ENCODE assay signal across 19 mouse cellular contexts in the genomic region with DNA sequence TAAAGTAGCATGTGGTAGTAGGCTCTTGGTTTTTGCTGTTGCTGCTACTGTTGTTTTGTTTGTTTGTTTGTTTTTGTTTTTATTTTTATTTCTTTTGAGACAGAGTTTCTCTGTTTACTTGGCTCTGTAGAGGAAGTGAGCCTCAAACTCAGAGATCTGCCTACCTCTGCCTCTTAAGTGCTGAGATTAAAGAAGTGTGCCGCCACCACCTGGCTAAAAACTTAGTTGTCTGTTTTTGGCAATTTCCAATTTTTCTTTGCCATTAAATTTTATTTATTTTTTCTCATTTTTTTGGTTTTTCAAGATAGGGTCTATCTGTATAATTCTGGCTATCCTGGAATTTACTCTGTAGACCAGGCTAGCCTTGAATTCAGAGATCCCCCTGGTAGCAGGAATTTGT. TPM values are rescaled to one million over a fixed set of nuclear protein-coding genes. Genes with fewer than 3 reads are reported as not detected.
DNase-seq lines count a peak whose midpoint lies in the region; ATAC-seq and TF ChIP-seq lines count a peak whose summit lies in the region.
"Had no signal": no experiment of that assay in that cellular context is flagged by ENCODE, and none has a peak within 500 bp of the region (broad histone marks: within the 10 kb centered on the region; RNA-seq: fewer than 3 reads in every experiment).

No protein-coding gene starts in this region.

- no peak overlapping the region for H3K27ac ChIP-seq in heart, adult 2 months
- no peak overlapping the region for H3K27ac ChIP-seq in lung, embryonic 14.5 days (ENCODE audit: low read depth)
- H3K27ac ChIP-seq in stomach, postnatal 0 days (replicated peaks), result no peak overlapping the region
- no peak overlapping the region for H3K27ac ChIP-seq in neural tube, embryonic 15.5 days (replicated peaks)
- H3K27ac ChIP-seq: embryonic facial prominence, embryonic 10.5 days; forebrain, embryonic 15.5 days; limb, embryonic 12.5 days; liver, embryonic 12.5 days; midbrain, embryonic 13.5 days had no signal

- no peaks in the 10 kb centered on the region for H3K79me2 ChIP-seq in heart, adult 2 months (replicated peaks; ENCODE audit: control insufficient read depth, insufficient read depth, low read length)

- WGBS in heart, adult 2 months, result 80% methylated on average over 1 of the region's 1 CpGs
- WGBS in lung, embryonic 14.5 days, result 88% methylated on average over 1 of the region's 1 CpGs
- 97% methylated on average over 1 of the region's 1 CpGs for WGBS in stomach, postnatal 0 days
- WGBS in neural tube, embryonic 15.5 days, result 89% methylated on average over 1 of the region's 1 CpGs

- CTCF ChIA-PET in Patski (lab: Charles Lee), result interaction anchor here (0.8 kb wide), 1 partner anchor 89 kb away, joined by 4 read pairs; no protein-coding TSS in a partner anchor

- H3K4me1 ChIP-seq in heart, adult 2 months (ENCODE audit: control insufficient read depth, insufficient read depth, low read length), result no peaks in the 10 kb centered on the region
- H3K4me1 ChIP-seq in lung, embryonic 14.5 days (ENCODE audit: insufficient read depth), result no peaks in the 10 kb centered on the region
- no peaks in the 10 kb centered on the region for H3K4me1 ChIP-seq in stomach, postnatal 0 days (replicated peaks; ENCODE audit: control insufficient read depth, insufficient read depth)
- no peaks in the 10 kb centered on the region for H3K4me1 ChIP-seq in neural tube, embryonic 15.5 days
- H3K4me1 ChIP-seq: embryonic facial prominence, embryonic 10.5 days; forebrain, embryonic 15.5 days; limb, embryonic 12.5 days; liver, embryonic 12.5 days had no signal

- no peaks in the 10 kb centered on the region for H3K27me3 ChIP-seq in heart, adult 2 months (ENCODE audit: control insufficient read depth, insufficient read depth, low read length)
- H3K27me3 ChIP-seq in lung, embryonic 14.5 days (ENCODE audit: insufficient read depth, low read length), result no peaks in the 10 kb centered on the region
- H3K27me3 ChIP-seq in Patski, result no peaks in the 10 kb centered on the region
- no peaks in the 10 kb centered on the region for H3K27me3 ChIP-seq in stomach, postnatal 0 days (ENCODE audit: control insufficient read depth, insufficient read depth, low read length)
- peaks cover 2% of the 10 kb centered on the region; the same call in 1 of the 2 replicates for H3K27me3 ChIP-seq in neural tube, embryonic 15.5 days (replicated peaks)
- H3K27me3 ChIP-seq: forebrain, embryonic 15.5 days; liver, embryonic 12.5 days had no signal

- intact Hi-C loops in heart, adult 2 months (cut with DNase I), result no loop called here

- TF ChIP-seq EP300 in heart, adult 2 months (IDR thresholded peaks at IDR 0.05; ENCODE audit: insufficient read depth, low read depth, low read length), result no peak
- no peak for TF ChIP-seq EP300 in stomach, postnatal 0 days (optimal IDR thresholded peaks at IDR 0.05)

- in situ Hi-C loops in Patski (cut with MboI; ENCODE audit: low pct_unique_long_range_greater_than_20kb), result loop anchor here (5.0 to 10.0 kb wide), 4 partner anchors 182 to 782 kb away; no protein-coding TSS in a partner anchor

- no peak overlapping the region for H3K4me3 ChIP-seq in heart, adult 2 months
- H3K4me3 ChIP-seq in lung, embryonic 14.5 days (ENCODE audit: low read depth, low read length), result no peak overlapping the region
- no peak overlapping the region for H3K4me3 ChIP-seq in stomach, postnatal 0 days (ENCODE audit: low read depth, low read length)
- no peak overlapping the region for H3K4me3 ChIP-seq in neural tube, embryonic 15.5 days (replicated peaks)
- H3K4me3 ChIP-seq: embryonic facial prominence, embryonic 10.5 days; forebrain, embryonic 15.5 days; limb, embryonic 12.5 days; liver, embryonic 12.5 days; midbrain, embryonic 13.5 days; myocyte had no signal

- peak; percentile 53 for TF ChIP-seq CTCF in heart, adult 2 months (IDR thresholded peaks at IDR 0.05)
- peak; percentile 23; the same call in 1 of the 2 replicates for TF ChIP-seq CTCF in lung, embryonic 14.5 days (IDR thresholded peaks at IDR 0.05; ENCODE audit: low read depth)
- peak; percentile 30 for TF ChIP-seq CTCF in Patski (IDR thresholded peaks at IDR 0.05)
- peak; percentile 49 for TF ChIP-seq CTCF in stomach, postnatal 0 days (IDR thresholded peaks at IDR 0.05; ENCODE audit: low read depth)

- no peak overlapping the region for H3K9ac ChIP-seq in heart, adult 2 months (ENCODE audit: low read depth, low read length)
- H3K9ac ChIP-seq in lung, embryonic 14.5 days, result no peak overlapping the region
- no peak overlapping the region for H3K9ac ChIP-seq in stomach, postnatal 0 days (ENCODE audit: low read length)
- no peak overlapping the region for H3K9ac ChIP-seq in neural tube, embryonic 15.5 days (replicated peaks)
- H3K9ac ChIP-seq: forebrain, embryonic 15.5 days; limb, embryonic 12.5 days; liver, embryonic 12.5 days; midbrain, embryonic 13.5 days had no signal

- no peaks in the 10 kb centered on the region for H3K9me3 ChIP-seq in lung, embryonic 14.5 days (ENCODE audit: low read depth, low read length)
- H3K9me3 ChIP-seq in stomach, postnatal 0 days (ENCODE audit: control insufficient read depth, low read length), result no peaks in the 10 kb centered on the region
- H3K9me3 ChIP-seq in neural tube, embryonic 15.5 days (replicated peaks), result no peaks in the 10 kb centered on the region
- H3K9me3 ChIP-seq: embryonic facial prominence, embryonic 10.5 days; forebrain, embryonic 15.5 days; limb, embryonic 12.5 days; liver, embryonic 12.5 days; midbrain, embryonic 13.5 days had no signal

- TF ChIP-seq POLR2A in heart, adult 2 months (IDR thresholded peaks at IDR 0.05; ENCODE audit: insufficient read depth, low read depth, low read length), result no peak

- DNase-seq in heart, adult 2 months, result no peak
- DNase-seq in heart, adult 18-20 months, result no peak
- DNase-seq in lung, embryonic 14.5 days, result peak; percentile 19
- DNase-seq in lung, postnatal 10 days, result no peak
- DNase-seq in Patski (ENCODE audit: low read depth, low spot score), result no peak
- no peak for DNase-seq in stomach, postnatal 0 days (ENCODE audit: low spot score)
- DNase-seq: cerebellum, adult 2 months; kidney, adult 2 months; kidney, postnatal 25 days; layer of hippocampus, adult 9-11 months; lung, adult 2 months; spleen, adult 18-20 months had no signal

- POLR2A ChIA-PET in Patski (lab: Charles Lee), result no interaction called here

- H3K36me3 ChIP-seq in heart, adult 2 months (ENCODE audit: control insufficient read depth, insufficient read depth, low read length), result no peaks in the 10 kb centered on the region
- no peaks in the 10 kb centered on the region for H3K36me3 ChIP-seq in lung, embryonic 14.5 days (ENCODE audit: insufficient read depth)
- H3K36me3 ChIP-seq in stomach, postnatal 0 days (ENCODE audit: control insufficient read depth, insufficient read depth, low read length), result no peaks in the 10 kb centered on the region
- H3K36me3 ChIP-seq in neural tube, embryonic 15.5 days, result no peaks in the 10 kb centered on the region
- H3K36me3 ChIP-seq: embryonic facial prominence, embryonic 10.5 days; forebrain, embryonic 15.5 days; limb, embryonic 12.5 days; liver, embryonic 12.5 days; midbrain, embryonic 13.5 days had no signal

- no peak overlapping the region for H3K4me2 ChIP-seq in lung, embryonic 14.5 days
- H3K4me2 ChIP-seq in stomach, postnatal 0 days (replicated peaks; ENCODE audit: low read depth), result no peak overlapping the region
- H3K4me2 ChIP-seq in neural tube, embryonic 15.5 days, result no peak overlapping the region
- H3K4me2 ChIP-seq: forebrain, embryonic 15.5 days; limb, embryonic 12.5 days; liver, embryonic 12.5 days; midbrain, embryonic 13.5 days had no signal

- no peak for ATAC-seq in lung, embryonic 14.5 days (ENCODE audit: insufficient read depth)
- ATAC-seq in Patski, result no peak
- ATAC-seq in stomach, postnatal 0 days (ENCODE audit: low FRiP score, low TSS enrichment), result no peak
- no peak for ATAC-seq in neural tube, embryonic 15.5 days (ENCODE audit: low FRiP score)
- ATAC-seq: forebrain, embryonic 15.5 days; liver, embryonic 12.5 days; midbrain, embryonic 13.5 days had no signal

RNA-seq across cellular contexts. Expression of a gene that starts 59.3 kb away (rescaled TPM):
- total RNA-seq in heart, adult 2 months (2021), result 10 to 100 TPM; 78.0 to 90.2 TPM
- polyA plus RNA-seq in heart, adult 2 months (2012; rRNA removed), result 15.7 and 33.8 TPM in 2 replicates
- total RNA-seq in heart, adult 18-20 months (2021), result 10 to 100 TPM; 83.2 to 89.4 TPM
- 91.1 and 92.1 TPM in 2 replicates for polyA plus RNA-seq in lung, embryonic 14.5 days (2014; fragmentation: Nextera tagmentation; extraction: Ambion mirVana)
- polyA plus RNA-seq in Patski (2021), result 79.3 TPM
- 23.7 and 24.5 TPM in 2 replicates for polyA plus RNA-seq in stomach, postnatal 0 days (2015; fragmentation: Nextera tagmentation; extraction: Ambion mirVana)
- polyA plus RNA-seq in neural tube, embryonic 15.5 days (2015; fragmentation: Nextera tagmentation; extraction: Ambion mirVana), result 58.1 and 60.0 TPM in 2 replicates
